Mouse (Mus musculus): ENCODE results near the gene Clba1. TPM values are rescaled to one million over a fixed set of nuclear protein-coding genes. Genes with fewer than 3 reads are reported as not detected.
A peak's percentile ranks its signal among the peaks of the same experiment; 100 is the strongest.
"Not testable (repeated sequence)": the region's sequence is repeated elsewhere in the genome, so short reads cannot be mapped to it uniquely, and the experiment has no call there.

The Clba1 gene
- polyA plus RNA-seq, 1 experiment, result 77.8 TPM

DNA sequence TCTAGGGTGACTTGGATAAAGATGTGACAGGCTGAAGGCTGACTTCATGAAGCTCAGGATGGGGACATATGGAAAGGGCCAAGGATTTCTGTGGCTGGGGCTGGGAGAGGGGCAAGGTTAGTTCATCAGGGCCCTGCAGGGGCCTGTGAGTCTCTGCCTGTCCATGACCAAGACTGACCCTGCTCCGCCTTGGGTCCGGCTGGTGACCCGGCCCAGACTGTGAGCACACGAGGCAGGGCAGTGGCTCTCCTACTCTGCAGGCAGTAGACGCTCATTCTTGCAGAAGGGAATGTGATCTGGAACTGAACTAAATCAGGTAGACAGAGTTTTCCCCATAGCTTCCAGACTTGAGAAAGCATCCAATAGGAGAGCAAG is 538 bp upstream of the Clba1 start:
- H3K4me1 ChIP-seq (ENCODE audit: control insufficient read depth, insufficient read depth, low read length), result peaks cover 12% of the 10 kb centered on the region
- H3K4me3 ChIP-seq (ENCODE audit: control insufficient read depth, low read depth, low read length), result peak overlapping the region; percentile 90
- TF ChIP-seq CTCF (IDR thresholded peaks at IDR 0.05; ENCODE audit: control insufficient read depth, insufficient read depth, insufficient replicate concordance, low read depth, low read length), result no peak
- no peak for TF ChIP-seq POLR2A (IDR thresholded peaks at IDR 0.05; ENCODE audit: control insufficient read depth, low read depth, low read length)
- no peak overlapping the region for H3K27ac ChIP-seq (ENCODE audit: control insufficient read depth, insufficient read depth, low read depth, low read length)
- no peaks in the 10 kb centered on the region for H3K27me3 ChIP-seq (ENCODE audit: control insufficient read depth, insufficient read depth, low read length)
- no peaks in the 10 kb centered on the region for H3K36me3 ChIP-seq (ENCODE audit: control insufficient read depth, insufficient read depth, low read length)

DNA sequence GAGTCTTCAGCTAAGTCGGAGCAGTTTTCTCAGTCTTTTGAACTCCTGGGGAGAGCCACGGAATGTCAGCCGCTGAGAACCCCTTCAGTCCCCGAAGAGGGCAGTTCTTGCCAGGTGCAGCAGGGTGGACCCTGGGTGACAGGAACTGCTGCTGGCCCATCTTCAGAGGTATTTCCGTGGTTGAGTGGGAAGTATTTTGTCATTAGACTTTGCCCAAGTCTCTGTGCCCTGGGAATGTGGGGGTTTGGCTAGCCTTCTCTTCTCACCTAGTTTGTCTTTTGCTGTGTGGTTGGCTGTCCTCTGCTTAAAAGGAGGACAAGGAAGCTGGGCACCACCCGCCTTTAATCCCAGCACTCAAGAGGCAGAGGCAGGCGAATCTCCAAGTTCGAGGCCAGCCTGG is 904 bp downstream of the Clba1 start:
- Histone ChIP-seq H3K36me3 (ENCODE audit: control insufficient read depth, insufficient read depth, low read length) (no peaks in the 10 kb centered on the region), H3K27me3 (ENCODE audit: control insufficient read depth, insufficient read depth, low read length) (no peaks in the 10 kb centered on the region), H3K4me3 (ENCODE audit: control insufficient read depth, low read depth, low read length) (peak overlapping the region; percentile 90), H3K4me1 (ENCODE audit: control insufficient read depth, insufficient read depth, low read length) (peaks cover 12% of the 10 kb centered on the region), H3K27ac (ENCODE audit: control insufficient read depth, insufficient read depth, low read depth, low read length) (peak overlapping the region; percentile 79; the same call in 1 of the 2 replicates)
- TF ChIP-seq CTCF (IDR thresholded peaks at IDR 0.05; ENCODE audit: control insufficient read depth, insufficient read depth, insufficient replicate concordance, low read depth, low read length) (no peak), POLR2A (IDR thresholded peaks at IDR 0.05; ENCODE audit: control insufficient read depth, low read depth, low read length) (no peak)

DNA sequence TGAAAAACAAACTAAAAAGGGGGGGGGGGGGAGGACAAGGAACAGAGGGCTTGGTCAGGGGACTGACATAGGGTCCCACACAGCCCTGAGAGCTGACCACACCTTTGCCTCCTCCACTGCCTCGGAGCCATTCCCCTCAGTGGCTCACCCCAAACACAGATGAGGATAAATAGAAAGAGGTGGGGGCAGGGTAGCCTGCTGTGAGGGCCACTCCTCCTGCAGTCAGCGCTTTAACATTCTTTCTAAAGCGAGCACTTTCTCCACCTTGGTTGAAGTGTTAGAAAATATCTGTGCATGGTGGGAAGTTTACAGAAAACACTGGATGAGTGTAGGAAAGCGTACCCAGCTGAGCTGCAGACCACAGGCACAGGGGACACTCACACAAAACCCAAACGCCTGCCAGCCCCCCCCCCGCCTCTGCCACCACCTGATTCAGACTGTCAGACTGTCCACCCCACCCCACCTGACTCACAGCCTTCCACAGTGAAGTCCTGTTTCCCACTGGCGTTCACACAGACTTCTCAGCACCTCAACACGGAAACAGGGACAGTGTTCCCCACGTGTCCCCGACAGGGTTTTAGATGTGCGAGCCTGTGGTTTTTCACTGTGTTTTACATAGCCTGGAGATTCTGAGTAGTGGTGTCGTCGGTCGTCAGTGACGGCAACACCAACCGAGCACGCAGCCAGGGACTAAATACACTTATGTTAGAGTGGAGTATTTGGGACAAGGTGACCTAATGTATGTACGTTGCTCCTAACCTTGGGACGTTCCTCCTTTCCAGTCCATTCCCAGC is 1.6 kb downstream of the Clba1 start:
- H3K4me1 ChIP-seq (ENCODE audit: control insufficient read depth, insufficient read depth, low read length), result peaks cover 12% of the 10 kb centered on the region
- H3K27ac ChIP-seq (ENCODE audit: control insufficient read depth, insufficient read depth, low read depth, low read length), result no peak overlapping the region
- H3K4me3 ChIP-seq (ENCODE audit: control insufficient read depth, low read depth, low read length), result peak overlapping the region; percentile 90
- no peaks in the 10 kb centered on the region for H3K36me3 ChIP-seq (ENCODE audit: control insufficient read depth, insufficient read depth, low read length)
- H3K27me3 ChIP-seq (ENCODE audit: control insufficient read depth, insufficient read depth, low read length), result no peaks in the 10 kb centered on the region
- TF ChIP-seq POLR2A (IDR thresholded peaks at IDR 0.05; ENCODE audit: control insufficient read depth, low read depth, low read length), result no peak
- TF ChIP-seq CTCF (IDR thresholded peaks at IDR 0.05; ENCODE audit: control insufficient read depth, insufficient read depth, insufficient replicate concordance, low read depth, low read length), result no peak

DNA sequence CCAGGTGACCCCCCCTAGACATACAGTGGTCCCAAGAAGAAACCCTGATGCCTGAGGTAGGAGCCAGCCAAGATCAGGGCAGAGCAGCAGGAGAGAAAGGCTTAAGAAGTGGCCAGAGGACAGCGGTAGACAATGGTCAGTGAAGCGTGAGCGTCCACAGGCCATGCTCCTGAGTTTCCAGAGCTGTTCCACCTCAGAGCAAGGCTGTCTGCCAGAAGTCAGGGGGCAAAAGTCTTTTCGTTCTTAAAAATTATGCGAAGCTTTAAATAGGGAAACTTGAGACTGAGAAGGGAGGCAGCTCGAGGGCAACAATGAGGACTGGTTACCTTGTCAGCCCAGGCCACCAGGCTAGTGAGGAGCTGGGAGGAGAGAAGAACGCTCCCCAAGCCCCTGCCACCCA is 4.6 kb downstream of the Clba1 start:
- Histone ChIP-seq H3K4me3 (ENCODE audit: control insufficient read depth, low read depth, low read length) (no peak overlapping the region), H3K27me3 (ENCODE audit: control insufficient read depth, insufficient read depth, low read length) (no peaks in the 10 kb centered on the region), H3K27ac (ENCODE audit: control insufficient read depth, insufficient read depth, low read depth, low read length) (no peak overlapping the region), H3K4me1 (ENCODE audit: control insufficient read depth, insufficient read depth, low read length) (peaks cover 8% of the 10 kb centered on the region), H3K36me3 (ENCODE audit: control insufficient read depth, insufficient read depth, low read length) (no peaks in the 10 kb centered on the region)
- TF ChIP-seq CTCF (IDR thresholded peaks at IDR 0.05; ENCODE audit: control insufficient read depth, insufficient read depth, insufficient replicate concordance, low read depth, low read length) (no peak), POLR2A (IDR thresholded peaks at IDR 0.05; ENCODE audit: control insufficient read depth, low read depth, low read length) (no peak)

DNA sequence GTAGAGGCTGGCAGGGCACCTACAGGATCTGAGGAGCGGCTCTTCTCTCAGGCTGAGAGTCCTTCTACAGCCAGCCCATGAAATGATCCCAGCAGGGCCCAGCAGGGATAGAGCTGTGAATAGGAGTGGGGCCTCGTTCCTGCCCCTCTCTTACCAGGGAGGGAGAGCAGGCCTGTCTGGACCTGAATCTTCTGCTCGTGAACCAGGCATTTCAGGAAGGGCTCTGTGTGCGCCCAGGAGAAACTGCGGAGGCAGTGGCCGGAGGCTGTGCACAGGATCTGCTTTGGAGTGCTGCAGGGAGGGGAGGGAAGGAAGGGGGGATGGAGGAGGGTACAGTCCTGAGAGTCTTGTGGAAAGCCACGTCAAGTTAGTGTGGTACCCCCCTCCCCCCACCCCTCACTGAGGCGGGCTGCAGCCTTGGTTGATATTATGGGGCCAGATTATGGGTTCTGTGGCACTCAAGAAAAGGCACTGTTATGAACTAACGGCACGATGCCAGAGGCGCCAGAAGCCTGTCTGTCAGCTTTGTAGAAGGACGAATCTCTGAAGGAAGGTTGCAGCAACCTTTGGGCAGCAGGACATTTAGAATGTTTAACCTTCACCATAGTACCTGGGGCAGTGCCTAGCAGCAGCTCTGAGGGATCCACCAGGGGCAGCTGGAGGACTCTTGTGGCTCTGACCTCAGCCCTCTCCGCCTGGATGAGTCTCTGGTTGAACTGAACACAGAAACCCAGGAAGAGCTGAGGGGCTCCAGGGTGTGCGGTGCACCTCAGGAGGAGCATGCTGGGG is 6.1 kb downstream of the Clba1 start:
- Histone ChIP-seq H3K27ac (ENCODE audit: control insufficient read depth, insufficient read depth, low read depth, low read length) (no peak overlapping the region), H3K27me3 (ENCODE audit: control insufficient read depth, insufficient read depth, low read length) (no peaks in the 10 kb centered on the region), H3K36me3 (ENCODE audit: control insufficient read depth, insufficient read depth, low read length) (no peaks in the 10 kb centered on the region), H3K4me3 (ENCODE audit: control insufficient read depth, low read depth, low read length) (no peak overlapping the region), H3K4me1 (ENCODE audit: control insufficient read depth, insufficient read depth, low read length) (no peaks in the 10 kb centered on the region)
- TF ChIP-seq POLR2A (IDR thresholded peaks at IDR 0.05; ENCODE audit: control insufficient read depth, low read depth, low read length) (no peak), CTCF (IDR thresholded peaks at IDR 0.05; ENCODE audit: control insufficient read depth, insufficient read depth, insufficient replicate concordance, low read depth, low read length) (no peak)

DNA sequence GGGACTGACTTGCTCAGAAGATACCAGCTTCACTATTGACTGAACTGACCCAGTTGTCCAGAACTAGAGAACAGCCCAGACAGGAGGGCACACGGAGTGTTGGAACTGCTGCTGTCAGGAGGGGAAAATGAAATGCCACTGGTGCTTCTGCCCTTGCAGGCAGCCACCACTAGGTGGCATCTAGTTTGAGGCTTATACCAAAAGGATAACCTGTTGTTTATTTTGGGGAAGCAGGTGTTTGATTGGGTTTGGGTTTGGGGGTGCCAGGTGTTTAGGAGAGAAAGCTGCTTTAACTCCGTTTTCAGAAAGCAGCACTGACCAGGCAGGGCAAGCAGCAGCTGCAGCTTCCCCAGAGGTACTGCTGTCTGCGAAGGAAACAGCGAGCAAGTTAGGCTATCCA is 7.6 kb downstream of the Clba1 start:
- no peak for TF ChIP-seq POLR2A (IDR thresholded peaks at IDR 0.05; ENCODE audit: control insufficient read depth, low read depth, low read length)
- peak; percentile 58; the same call in 1 of the 2 replicates for TF ChIP-seq CTCF (IDR thresholded peaks at IDR 0.05; ENCODE audit: control insufficient read depth, insufficient read depth, insufficient replicate concordance, low read depth, low read length)
- peaks cover 2% of the 10 kb centered on the region for H3K36me3 ChIP-seq (ENCODE audit: control insufficient read depth, insufficient read depth, low read length)
- no peak overlapping the region for H3K4me3 ChIP-seq (ENCODE audit: control insufficient read depth, low read depth, low read length)
- no peak overlapping the region for H3K27ac ChIP-seq (ENCODE audit: control insufficient read depth, insufficient read depth, low read depth, low read length)
- H3K27me3 ChIP-seq (ENCODE audit: control insufficient read depth, insufficient read depth, low read length), result no peaks in the 10 kb centered on the region
- peaks cover 2% of the 10 kb centered on the region; the same call in 1 of the 2 replicates for H3K4me1 ChIP-seq (ENCODE audit: control insufficient read depth, insufficient read depth, low read length)

DNA sequence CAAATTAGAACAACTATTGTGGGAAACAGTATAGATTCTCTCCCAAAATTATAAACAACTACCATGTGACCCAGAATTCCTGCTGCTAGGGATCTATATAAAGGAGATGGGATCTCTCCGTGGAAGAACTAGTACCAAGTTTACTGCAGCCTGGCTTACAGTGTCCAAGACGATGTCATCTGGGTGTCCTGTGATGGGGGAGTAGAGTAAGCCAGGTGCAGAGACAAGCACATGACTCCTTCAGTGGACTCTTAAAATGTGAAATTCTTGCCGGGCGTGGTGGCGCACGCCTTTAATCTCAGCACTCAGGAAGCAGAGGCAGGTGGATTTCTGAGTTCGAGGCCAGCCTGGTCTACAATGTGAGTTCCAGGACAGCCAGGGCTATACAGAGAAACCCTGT is 8.1 kb downstream of the Clba1 start:
- not testable (repeated sequence) for H3K4me3 ChIP-seq (ENCODE audit: control insufficient read depth, low read depth, low read length); H3K36me3 ChIP-seq (ENCODE audit: control insufficient read depth, insufficient read depth, low read length); H3K27ac ChIP-seq (ENCODE audit: control insufficient read depth, insufficient read depth, low read depth, low read length); H3K27me3 ChIP-seq (ENCODE audit: control insufficient read depth, insufficient read depth, low read length); H3K4me1 ChIP-seq (ENCODE audit: control insufficient read depth, insufficient read depth, low read length)

Data from testis, adult 2 months (tissue).